Mouse (Mus musculus) adrenal gland, adult 8-10 months (tissue): Measurements from ENCODE around the gene Acsl6. TPM values are rescaled to one million over a fixed set of nuclear protein-coding genes. Genes with fewer than 3 reads are reported as not detected.
"Not testable (repeated sequence)": the region's sequence is repeated elsewhere in the genome, so short reads cannot be mapped to it uniquely, and the experiment has no call there.

Experiments used
- DNase-seq: peaks from one replicate; pipeline ENCODE4 v3.0.0; 2022
- total RNA-seq, 4 experiments: library from RNA; stranded (reverse); gene quantifications; 2 replicates each; pipeline ENCODE4 v1.2.4; 2022

Gene Acsl6
- total RNA-seq, 4 experiments from 2014 or later: 8.0 to 11.3 (median 8.6) TPM

GRCm38 (mm10) chr11:54391326-54391725 is 87.7 kb downstream of the Acsl6 start:
- DNase-seq: no peak

GRCm38 (mm10) chr11:54396686-54397085 is 93.1 kb downstream of the Acsl6 start:
- DNase-seq: no peak

DNA sequence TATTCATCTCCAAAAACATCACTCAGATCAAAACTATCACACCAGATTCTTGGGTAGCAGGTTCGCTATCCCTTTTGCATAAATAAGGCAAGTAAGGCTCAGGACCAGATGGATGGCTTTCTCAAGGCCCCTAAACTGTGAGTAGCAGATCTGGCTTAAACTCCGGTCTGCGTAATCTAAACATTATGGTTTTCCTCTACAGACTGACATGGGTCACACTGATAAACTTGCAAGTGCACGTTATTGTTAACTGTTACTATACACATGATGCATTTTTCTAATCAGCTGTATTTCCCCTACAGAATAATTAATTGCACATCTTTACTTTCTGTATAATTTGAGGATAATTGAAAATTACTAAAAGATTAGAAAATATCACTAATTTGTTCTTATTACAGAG is 94.5 kb downstream of the Acsl6 start:
- DNase-seq: no peak

- not testable (repeated sequence) for DNase-seq
These were observed 97.2 kb downstream of the Acsl6 start for GRCm38 (mm10) chr11:54400803-54401202.

DNA sequence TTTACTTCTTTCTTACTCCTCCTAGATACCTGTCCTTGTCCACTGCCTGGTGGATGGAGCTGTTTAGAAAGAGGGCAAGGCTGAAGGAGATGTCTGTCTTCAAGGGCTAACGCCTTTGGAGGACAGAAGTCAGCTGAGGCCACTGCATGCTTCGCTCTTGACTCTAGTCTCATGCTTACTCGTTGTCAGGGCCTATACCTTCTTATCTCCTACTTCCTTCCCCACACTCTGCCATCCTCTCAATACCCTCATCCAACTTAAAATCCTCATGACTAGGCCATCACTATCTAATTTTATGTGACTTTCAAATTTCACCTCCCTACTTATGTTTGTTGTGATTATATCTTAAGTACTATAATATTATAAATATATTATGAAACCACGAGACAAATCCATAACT is 101.3 kb downstream of the Acsl6 start:
- DNase-seq: no peak

- DNase-seq: no peak
These were observed 103.4 kb downstream of the Acsl6 start for GRCm38 (mm10) chr11:54406930-54407546.

- no peak for DNase-seq
These were observed 107.0 kb downstream of the Acsl6 start for GRCm38 (mm10) chr11:54410612-54411011.

- no peak for DNase-seq
These were observed 109.4 kb downstream of the Acsl6 start for GRCm38 (mm10) chr11:54413017-54413416.

Other genes starting within 250 kb of the Acsl6 start
- 10 to 100 TPM in 2 of 4 experiments, 1 to 10 TPM in 2; 6.7 to 16.2 (median 12.1) TPM for gene Pdlim4, start 234.8 kb upstream of the Acsl6 start, total RNA-seq
- gene P4ha2, start 203.7 kb upstream of the Acsl6 start, total RNA-seq: 10 to 100 TPM; 29.1 to 52.2 (median 44.5) TPM
- gene Csf2, start 54.1 kb upstream of the Acsl6 start, total RNA-seq: not detected
- gene Il3, start 36.5 kb upstream of the Acsl6 start, total RNA-seq: not detected
- gene Meikin, start 66.9 kb downstream of the Acsl6 start, total RNA-seq: not detected
- 10 to 100 TPM; 26.4 to 34.7 (median 30.6) TPM for gene Fnip1, start 134.4 kb downstream of the Acsl6 start, total RNA-seq
- gene Rapgef6, start 219.0 kb downstream of the Acsl6 start, total RNA-seq: 10 to 100 TPM; 26.5 to 40.6 (median 34.5) TPM